Mouse (Mus musculus): ENCODE measurements around the gene Rtl10.

The Rtl10 gene

DNA sequence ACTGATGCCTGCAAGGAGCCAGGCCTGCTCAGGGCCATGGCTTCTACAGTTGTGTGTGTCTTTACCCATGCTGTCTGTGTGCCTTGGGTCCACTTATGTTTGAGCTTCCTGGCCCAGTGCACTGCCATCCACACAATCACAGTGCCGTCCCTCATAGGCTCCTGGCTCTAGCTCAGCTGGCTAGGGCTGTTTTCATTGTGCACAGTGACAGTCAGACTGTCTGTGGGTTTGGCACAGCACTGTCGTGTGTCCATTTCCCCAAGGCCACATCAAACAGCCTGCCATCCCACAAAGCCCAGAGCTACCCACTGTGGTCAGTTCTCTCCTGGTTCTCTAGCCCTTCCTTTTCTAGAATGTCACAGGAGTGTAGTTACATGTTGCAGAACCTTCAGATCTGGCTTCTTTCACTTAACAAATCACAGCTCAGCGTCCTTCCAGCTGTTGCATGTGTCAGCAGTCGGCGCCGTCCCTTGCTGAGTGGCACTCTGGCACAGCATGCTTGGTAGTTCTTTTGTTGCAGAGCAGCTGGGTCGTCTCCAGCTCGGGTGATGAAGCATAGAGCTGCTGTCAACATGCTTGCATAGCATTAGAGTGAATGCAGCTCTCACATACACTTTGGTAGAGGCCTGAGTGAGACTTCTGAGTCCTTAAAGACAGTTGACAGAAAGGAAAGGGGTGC lies 44.6 kb downstream of the Rtl10 start:
- no peak for DNase-seq (ENCODE audit: extremely low spot score, low read depth, low spot score)

DNA sequence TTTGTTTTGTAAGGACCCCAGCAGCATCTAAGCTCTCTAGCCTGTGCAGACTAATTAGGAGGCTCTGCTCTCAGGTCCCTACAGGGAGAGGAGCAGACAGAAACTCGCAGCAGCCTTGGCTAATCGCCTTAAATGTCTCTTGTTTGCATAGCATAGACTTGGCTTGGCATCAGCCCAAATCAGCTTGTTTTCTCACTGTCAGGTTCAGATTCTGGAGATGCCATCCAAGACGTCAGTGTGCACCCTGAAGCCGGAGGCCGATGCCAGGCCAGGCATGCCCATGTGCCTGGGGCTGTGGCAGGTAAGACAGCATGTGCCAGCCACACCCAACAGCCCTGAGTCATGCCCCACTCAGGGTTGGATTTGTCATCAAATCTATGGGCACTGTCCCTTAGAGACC lies 49.2 kb downstream of the Rtl10 start:
- no peak for DNase-seq (ENCODE audit: extremely low spot score, low read depth, low spot score)
